Mouse (Mus musculus): ENCODE data around the gene Ppp2r5c. TPM values are rescaled to one million over a fixed set of nuclear protein-coding genes. Genes with fewer than 3 reads are reported as not detected.

Ppp2r5c gene
- polyA plus RNA-seq, 1 experiment from 2014 or later, result 86.2 TPM

DNA sequence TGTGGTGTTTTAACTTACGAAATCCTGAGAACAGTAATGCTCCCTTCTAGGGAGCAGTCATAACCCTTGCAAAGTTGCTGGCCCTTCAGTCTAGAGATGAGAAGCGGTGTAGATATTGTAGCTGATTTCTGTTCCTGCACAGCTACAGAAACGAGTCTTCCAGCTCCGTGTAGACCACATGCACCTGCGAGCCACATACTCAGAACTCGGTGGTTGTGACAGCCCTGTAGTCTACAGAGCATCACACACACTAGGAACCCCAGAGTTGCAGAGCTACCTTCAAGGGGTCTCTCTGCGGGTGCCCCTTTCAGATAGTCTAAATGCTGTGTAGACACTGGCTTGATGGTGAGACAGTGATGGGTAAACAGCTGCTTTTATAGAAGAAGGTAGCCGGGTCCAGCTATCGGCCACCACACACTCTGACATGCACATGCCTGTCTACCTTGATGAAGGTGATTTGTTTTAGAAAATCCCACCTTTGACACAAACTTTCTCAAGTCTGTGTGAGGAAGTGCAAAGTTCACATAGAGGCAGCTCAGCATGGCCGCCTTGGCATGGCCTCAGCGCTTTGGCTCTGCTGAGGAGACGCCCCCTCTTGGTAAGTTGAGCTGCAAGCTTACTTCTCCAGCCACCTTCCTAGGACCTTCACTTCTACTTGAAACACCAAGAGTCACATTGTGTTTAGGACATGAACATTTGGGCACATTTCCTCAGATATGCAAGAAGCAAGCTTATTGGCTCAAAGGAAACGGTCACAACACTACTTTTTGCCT is 46.9 kb downstream of the Ppp2r5c start:
- 83% methylated on average over 13 of the region's 13 CpGs for WGBS (ENCODE audit: insufficient replicate concordance)
- Histone ChIP-seq H3K4me3 (replicated peaks) (no peak overlapping the region), H3K27ac (no peak overlapping the region), H3K4me2 (no peak overlapping the region), H3K9me3 (replicated peaks) (no peaks in the 10 kb centered on the region), H3K36me3 (peaks cover 17% of the 10 kb centered on the region), H3K27me3 (no peaks in the 10 kb centered on the region), H3K9ac (no peak overlapping the region), H3K4me1 (replicated peaks) (peaks cover 45% of the 10 kb centered on the region)
- DNase-seq, result no peak
- no peak for ATAC-seq (ENCODE audit: low read depth)

DNA sequence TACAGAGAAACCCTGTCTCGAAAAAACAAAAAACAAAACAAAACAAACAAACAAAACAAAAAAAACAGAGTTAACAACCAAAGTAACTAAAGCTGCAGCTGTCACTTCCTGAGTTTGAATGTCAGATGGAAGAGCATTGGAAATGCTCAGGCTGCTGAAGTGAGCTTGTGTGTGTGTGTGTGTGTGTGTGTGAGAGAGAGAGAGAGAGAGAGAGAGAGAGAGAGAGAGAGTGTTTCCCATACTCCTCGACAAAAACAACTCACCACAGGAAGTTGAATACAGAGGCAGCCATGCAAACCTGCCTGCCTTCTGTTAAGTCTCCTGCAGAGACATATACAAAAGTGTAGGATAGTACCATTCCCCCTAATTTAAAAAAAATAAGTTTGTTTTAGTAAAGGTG is 47.9 kb downstream of the Ppp2r5c start:
- no peaks in the 10 kb centered on the region for H3K9me3 ChIP-seq (replicated peaks)
- no peak overlapping the region for H3K9ac ChIP-seq
- peaks cover 8% of the 10 kb centered on the region for H3K36me3 ChIP-seq
- peaks cover 52% of the 10 kb centered on the region for H3K4me1 ChIP-seq (replicated peaks)
- no peak overlapping the region for H3K4me3 ChIP-seq (replicated peaks)
- H3K4me2 ChIP-seq, result no peak overlapping the region
- H3K27ac ChIP-seq, result no peak overlapping the region
- 47% methylated on average over 2 of the region's 2 CpGs for WGBS (ENCODE audit: insufficient replicate concordance)
- DNase-seq, result no peak
- ATAC-seq (ENCODE audit: low read depth), result no peak
- H3K27me3 ChIP-seq, result no peaks in the 10 kb centered on the region

- ATAC-seq (ENCODE audit: low read depth), result no peak
- Histone ChIP-seq H3K36me3 (peaks cover 4% of the 10 kb centered on the region), H3K4me1 (replicated peaks) (peaks cover 56% of the 10 kb centered on the region), H3K27ac (no peak overlapping the region), H3K4me2 (no peak overlapping the region), H3K4me3 (replicated peaks) (no peak overlapping the region), H3K27me3 (no peaks in the 10 kb centered on the region), H3K9me3 (replicated peaks) (no peaks in the 10 kb centered on the region), H3K9ac (no peak overlapping the region)
- WGBS (ENCODE audit: insufficient replicate concordance), result 84% methylated on average over 8 of the region's 8 CpGs
- no peak for DNase-seq
These were observed 48.3 kb downstream of the Ppp2r5c start for GRCm38 (mm10) chr12:110495260-110495659.

GRCm38 (mm10) chr12:110496016-110496415 is 49.1 kb downstream of the Ppp2r5c start:
- no peak overlapping the region for H3K27ac ChIP-seq

DNA sequence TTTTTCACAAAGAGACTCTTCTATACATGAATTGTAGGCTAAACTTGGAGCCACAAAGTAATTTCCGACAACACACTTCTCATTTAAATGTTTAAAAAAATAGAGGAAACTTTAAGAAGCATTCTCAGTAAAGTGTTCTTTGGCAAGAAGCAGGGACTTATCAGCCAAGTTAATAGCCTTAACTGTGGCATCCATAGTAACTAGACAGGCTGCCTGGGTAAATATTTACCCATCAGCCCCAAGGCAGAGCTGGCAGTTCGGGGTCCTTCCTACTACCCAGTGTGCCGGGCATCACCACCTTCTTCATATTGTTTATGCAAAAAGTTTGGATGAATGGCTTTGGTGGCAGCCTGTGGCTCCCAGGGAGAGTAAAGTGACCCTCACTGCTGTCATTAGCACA is 50.1 kb downstream of the Ppp2r5c start:
- DNase-seq (no peak), ATAC-seq (ENCODE audit: low read depth) (no peak)
- H3K9ac ChIP-seq, result no peak overlapping the region
- H3K27ac ChIP-seq, result no peak overlapping the region
- H3K4me2 ChIP-seq, result no peak overlapping the region
- H3K27me3 ChIP-seq, result no peaks in the 10 kb centered on the region
- H3K4me3 ChIP-seq (replicated peaks), result no peak overlapping the region
- WGBS (ENCODE audit: insufficient replicate concordance), result 64% methylated on average over 3 of the region's 3 CpGs
- H3K36me3 ChIP-seq, result no peaks in the 10 kb centered on the region
- H3K9me3 ChIP-seq (replicated peaks), result no peaks in the 10 kb centered on the region
- H3K4me1 ChIP-seq (replicated peaks), result peaks cover 65% of the 10 kb centered on the region

More at GRCm38 (mm10) chr12:110496016-110496415, 49.1 kb downstream of the Ppp2r5c start:
- WGBS (ENCODE audit: insufficient replicate concordance), result 74% methylated on average over 5 of the region's 5 CpGs
- Histone ChIP-seq H3K36me3 (no peaks in the 10 kb centered on the region), H3K9ac (no peak overlapping the region), H3K4me2 (no peak overlapping the region), H3K4me3 (replicated peaks) (no peak overlapping the region), H3K27me3 (no peaks in the 10 kb centered on the region), H3K9me3 (replicated peaks) (no peaks in the 10 kb centered on the region), H3K4me1 (replicated peaks) (peaks cover 62% of the 10 kb centered on the region)
- ATAC-seq (ENCODE audit: low read depth) (no peak), DNase-seq (no peak)

GRCm38 (mm10) chr12:110497485-110497884 is 50.6 kb downstream of the Ppp2r5c start:
- DNase-seq (no peak), ATAC-seq (ENCODE audit: low read depth) (no peak)
- peaks cover 70% of the 10 kb centered on the region for H3K4me1 ChIP-seq (replicated peaks)
- no peaks in the 10 kb centered on the region for H3K9me3 ChIP-seq (replicated peaks)
- 0 out of 2 replicates have a peak overlapping the region, but pooled peaks have one; percentile 74 for H3K4me2 ChIP-seq
- H3K36me3 ChIP-seq, result no peaks in the 10 kb centered on the region
- no peak overlapping the region for H3K27ac ChIP-seq
- no peak overlapping the region for H3K9ac ChIP-seq
- no peak overlapping the region for H3K4me3 ChIP-seq (replicated peaks)
- H3K27me3 ChIP-seq, result no peaks in the 10 kb centered on the region
- WGBS (ENCODE audit: insufficient replicate concordance), result 49% methylated on average over 8 of the region's 8 CpGs

DNA sequence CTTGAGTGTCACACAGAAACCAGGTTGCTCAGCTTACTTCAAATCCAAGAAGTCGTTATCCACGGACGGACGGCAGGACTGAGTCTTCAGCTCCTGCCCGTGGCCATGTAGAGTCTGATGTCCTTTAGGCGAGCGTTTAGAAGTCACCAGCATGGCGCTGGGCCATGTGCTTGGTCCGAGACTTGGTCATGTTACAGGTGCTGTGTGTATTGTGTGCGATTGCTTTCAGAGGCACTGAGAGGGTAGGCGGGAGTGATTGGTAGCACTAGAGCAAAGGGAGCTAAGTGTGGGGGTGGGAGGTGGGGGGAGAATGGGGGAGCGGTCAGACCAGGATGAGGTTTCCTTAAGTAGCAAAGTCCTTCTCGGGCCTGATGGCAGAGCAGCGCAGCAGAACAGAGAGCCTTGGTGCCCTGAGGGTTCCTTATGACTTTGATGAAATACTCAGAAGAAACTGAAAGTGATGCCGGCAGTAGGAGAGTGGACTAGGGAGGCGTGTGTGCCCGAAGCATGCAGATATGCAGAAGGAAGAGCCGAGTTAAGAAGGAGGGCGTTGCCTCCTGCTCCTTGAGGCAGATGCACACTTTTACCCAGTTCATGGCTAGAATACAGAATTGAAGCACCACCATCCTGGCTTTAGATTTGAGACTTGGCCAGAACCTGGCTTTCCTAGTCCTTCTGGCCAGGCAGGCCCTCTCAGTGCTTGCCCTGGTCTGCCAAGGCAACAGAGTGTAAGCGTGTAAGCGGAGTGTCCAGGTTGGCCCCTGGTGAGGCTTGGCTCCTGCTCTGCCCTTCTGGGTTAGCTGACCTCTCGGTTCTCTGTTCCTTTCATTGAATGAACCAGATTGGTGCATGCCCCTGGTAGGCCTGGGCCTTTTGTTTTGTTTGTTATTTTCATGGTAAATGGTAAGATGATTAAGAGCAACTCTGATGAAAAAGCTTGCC is 51.6 kb downstream of the Ppp2r5c start:
- H3K4me1 ChIP-seq (replicated peaks), result peaks cover 81% of the 10 kb centered on the region
- H3K4me3 ChIP-seq (replicated peaks), result peak overlapping the region; percentile 59
- DNase-seq (no peak), ATAC-seq (ENCODE audit: low read depth) (peak; percentile 74)
- H3K36me3 ChIP-seq, result no peaks in the 10 kb centered on the region
- H3K9ac ChIP-seq, result peak overlapping the region; percentile 62
- peak overlapping the region; percentile 74 for H3K4me2 ChIP-seq
- WGBS (ENCODE audit: insufficient replicate concordance), result 54% methylated on average over 22 of the region's 22 CpGs
- peak overlapping the region; percentile 76 for H3K27ac ChIP-seq
- H3K27me3 ChIP-seq, result no peaks in the 10 kb centered on the region
- H3K9me3 ChIP-seq (replicated peaks), result no peaks in the 10 kb centered on the region

- H3K36me3 ChIP-seq, result no peaks in the 10 kb centered on the region
- no peaks in the 10 kb centered on the region for H3K9me3 ChIP-seq (replicated peaks)
- H3K27me3 ChIP-seq, result no peaks in the 10 kb centered on the region
- H3K4me3 ChIP-seq (replicated peaks), result peak overlapping the region; percentile 59
- peaks cover 81% of the 10 kb centered on the region for H3K4me1 ChIP-seq (replicated peaks)
- DNase-seq (no peak), ATAC-seq (ENCODE audit: low read depth) (peak; percentile 58)
- H3K27ac ChIP-seq, result peak overlapping the region; percentile 76
- peak overlapping the region; percentile 74 for H3K4me2 ChIP-seq
- H3K9ac ChIP-seq, result peak overlapping the region; percentile 62
- 20% methylated on average over 14 of the region's 14 CpGs for WGBS (ENCODE audit: insufficient replicate concordance)
These were observed 52.5 kb downstream of the Ppp2r5c start for GRCm38 (mm10) chr12:110499225-110499992.

GRCm38 (mm10) chr12:110500095-110500494 is 53.2 kb downstream of the Ppp2r5c start:
- Histone ChIP-seq H3K4me1 (replicated peaks) (peaks cover 86% of the 10 kb centered on the region), H3K4me2 (peak overlapping the region; percentile 74), H3K9ac (peak overlapping the region; percentile 62; the same call in 1 of the 2 replicates), H3K4me3 (replicated peaks) (peak overlapping the region; percentile 18; the same call in 1 of the 2 replicates), H3K9me3 (replicated peaks) (no peaks in the 10 kb centered on the region), H3K27me3 (no peaks in the 10 kb centered on the region), H3K27ac (peak overlapping the region; percentile 76), H3K36me3 (no peaks in the 10 kb centered on the region)
- no peak for DNase-seq
- 38% methylated on average over 8 of the region's 8 CpGs for WGBS (ENCODE audit: insufficient replicate concordance)
- peak; percentile 57 for ATAC-seq (ENCODE audit: low read depth)

- Histone ChIP-seq H3K9ac (no peak overlapping the region), H3K27ac (peak overlapping the region; percentile 29; the same call in 1 of the 2 replicates), H3K36me3 (no peaks in the 10 kb centered on the region), H3K4me2 (no peak overlapping the region), H3K9me3 (replicated peaks) (no peaks in the 10 kb centered on the region), H3K4me3 (replicated peaks) (no peak overlapping the region), H3K27me3 (no peaks in the 10 kb centered on the region), H3K4me1 (replicated peaks) (peaks cover 80% of the 10 kb centered on the region)
- 58% methylated on average over 8 of the region's 8 CpGs for WGBS (ENCODE audit: insufficient replicate concordance)
- no peak for DNase-seq
- peak; percentile 44 for ATAC-seq (ENCODE audit: low read depth)
These were observed 56.7 kb downstream of the Ppp2r5c start for GRCm38 (mm10) chr12:110503406-110504144.
